Mouse (Mus musculus) hematopoietic multipotent progenitor cell, adult 10-12 weeks (in vitro differentiated cells): ENCODE measurements around the gene Psma2. TPM values are rescaled to one million over a fixed set of nuclear protein-coding genes. Genes with fewer than 3 reads are reported as not detected.

Experiments used
- polyA plus RNA-seq: library from polyadenylated mRNA; stranded (reverse); fragments of >175 nt; gene quantifications from 2 replicates; pipeline ENCODE4 v1.2.3, GENCODE M21; 2012; ENCODE audit warnings: low replicate concordance

Gene Psma2
- 2.6 and 4.7 TPM in 2 replicates for polyA plus RNA-seq

GRCm38 (mm10) chr13:14612926-14613529 lies at the start of gene Psma2, which contains the start of gene Mrpl32:
Psma2 (plus strand) TSS chr13:14613240.
Mrpl32 (minus strand) TSS chr13:14613165.

GRCm38 (mm10) chr13:14629726-14630641 lies 16.9 kb downstream of the Psma2 start, which contains the start of gene AW209491:
AW209491 (plus strand) TSS chr13:14630154.

Other genes starting within 250 kb of the Psma2 start
- gene Hecw1, start 90.0 kb upstream of the Psma2 start, polyA plus RNA-seq, result not detected in 2 replicates
- 0.75 and 15.7 TPM in 2 replicates for gene Mrpl32, start 75 bp upstream of the Psma2 start, polyA plus RNA-seq
- gene AW209491, start 16.9 kb downstream of the Psma2 start, polyA plus RNA-seq, result 0.05 and 0.43 TPM in 2 replicates